Mouse (Mus musculus): ENCODE data around the gene 1810010D01Rik. TPM values are rescaled to one million over a fixed set of nuclear protein-coding genes. Genes with fewer than 3 reads are reported as not detected.

The 1810010D01Rik gene
- polyA plus RNA-seq, 1 experiment from 2014 or later: not detected

- Histone ChIP-seq H3K9me3 (replicated peaks) (no peaks in the 10 kb centered on the region), H3K4me1 (peaks cover 26% of the 10 kb centered on the region), H3K27me3 (replicated peaks) (no peaks in the 10 kb centered on the region; the same call in 1 of the 2 replicates), H3K4me3 (replicated peaks) (no peak overlapping the region), H3K4me2 (no peak overlapping the region), H3K36me3 (no peaks in the 10 kb centered on the region), H3K9ac (replicated peaks) (no peak overlapping the region), H3K27ac (replicated peaks) (no peak overlapping the region)
- WGBS: 59% methylated on average over 4 of the region's 4 CpGs
- ATAC-seq (ENCODE audit: low FRiP score): no peak
Measured at GRCm38 (mm10) chr7:145210477-145211070, 2.7 kb upstream of the 1810010D01Rik start.

- Histone ChIP-seq H3K36me3 (no peaks in the 10 kb centered on the region), H3K9ac (replicated peaks) (0 out of 2 replicates have a peak overlapping the region, but pooled peaks have one; percentile 49), H3K27me3 (replicated peaks) (no peaks in the 10 kb centered on the region), H3K27ac (replicated peaks) (peak overlapping the region; percentile 79), H3K4me3 (replicated peaks) (no peak overlapping the region), H3K4me2 (peak overlapping the region; percentile 46; the same call in 1 of the 2 replicates), H3K4me1 (peaks cover 24% of the 10 kb centered on the region), H3K9me3 (replicated peaks) (no peaks in the 10 kb centered on the region)
- 0 out of 2 replicates have a peak, but pooled peaks have one; percentile 12 for ATAC-seq (ENCODE audit: low FRiP score)
- WGBS: 53% methylated on average over 6 of the region's 6 CpGs
Measured at GRCm38 (mm10) chr7:145206801-145207200, 1.1 kb downstream of the 1810010D01Rik start.

GRCm38 (mm10) chr7:145206056-145206610, 1.8 kb downstream of the 1810010D01Rik start:
- WGBS: 3% methylated on average over 33 of the region's 34 CpGs
- Histone ChIP-seq H3K27me3 (replicated peaks) (no peaks in the 10 kb centered on the region), H3K9me3 (replicated peaks) (no peaks in the 10 kb centered on the region), H3K27ac (replicated peaks) (peak overlapping the region; percentile 79), H3K36me3 (no peaks in the 10 kb centered on the region), H3K4me2 (peak overlapping the region; percentile 46), H3K4me1 (peaks cover 19% of the 10 kb centered on the region), H3K9ac (replicated peaks) (peak overlapping the region; percentile 49), H3K4me3 (replicated peaks) (peak overlapping the region; percentile 10; the same call in 1 of the 2 replicates)
- ATAC-seq (ENCODE audit: low FRiP score): peak; percentile 87

DNA sequence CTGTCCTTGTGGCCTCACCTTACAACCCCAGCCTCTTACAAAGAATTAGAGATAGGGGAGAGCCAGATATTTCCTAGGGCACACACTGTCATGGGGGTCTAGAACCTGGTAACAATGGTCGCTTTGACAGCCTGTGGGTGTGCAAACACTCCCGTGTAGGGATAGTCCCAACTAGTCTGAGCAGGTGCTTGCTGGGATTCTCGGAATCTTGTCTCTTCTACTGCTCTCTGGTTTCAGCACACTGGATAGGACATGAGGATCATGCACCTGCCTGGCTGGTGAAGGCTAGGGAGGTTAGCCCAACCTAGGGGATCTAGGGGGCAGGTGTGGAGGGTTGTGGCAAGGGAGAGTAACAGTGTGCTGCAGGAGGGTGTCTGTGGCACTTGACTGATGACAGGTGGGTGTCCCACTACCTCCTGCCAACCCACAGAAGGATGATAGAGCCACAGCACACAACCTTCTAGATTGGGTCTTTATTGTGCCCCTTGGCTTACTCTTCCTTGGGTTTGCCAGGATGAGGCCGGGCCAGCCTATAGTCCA, 2.5 kb downstream of the 1810010D01Rik start:
- no peaks in the 10 kb centered on the region for H3K27me3 ChIP-seq (replicated peaks)
- H3K4me3 ChIP-seq (replicated peaks): no peak overlapping the region
- no peaks in the 10 kb centered on the region for H3K36me3 ChIP-seq
- 81% methylated on average over 4 of the region's 4 CpGs for WGBS
- peak overlapping the region; percentile 46; the same call in 1 of the 2 replicates for H3K4me2 ChIP-seq
- peaks cover 19% of the 10 kb centered on the region for H3K4me1 ChIP-seq
- no peaks in the 10 kb centered on the region for H3K9me3 ChIP-seq (replicated peaks)
- no peak for ATAC-seq (ENCODE audit: low FRiP score)
- H3K27ac ChIP-seq (replicated peaks): peak overlapping the region; percentile 79
- H3K9ac ChIP-seq (replicated peaks): no peak overlapping the region

DNA sequence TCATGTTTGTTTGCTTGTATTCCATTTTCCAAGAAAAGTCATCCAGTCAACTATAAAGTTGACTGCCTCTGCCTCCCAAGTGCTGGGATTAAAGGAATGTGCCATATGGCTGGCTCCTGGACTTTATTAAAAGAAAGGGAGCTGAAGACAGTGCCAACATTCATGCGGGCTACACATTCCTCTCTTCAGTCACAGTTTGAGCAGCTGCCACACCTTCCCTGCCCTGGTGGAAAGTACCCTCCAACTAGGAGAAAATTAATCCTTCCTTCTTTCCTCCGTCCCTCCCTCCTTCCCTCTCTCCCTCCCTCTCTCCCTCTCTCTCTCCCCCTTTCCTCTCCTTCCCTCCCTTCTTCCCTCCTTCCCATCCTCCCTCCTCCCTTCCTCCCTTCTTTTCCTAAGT, 8.2 kb downstream of the 1810010D01Rik start:
- Histone ChIP-seq H3K4me3 (replicated peaks) (no peak overlapping the region), H3K4me2 (no peak overlapping the region), H3K9ac (replicated peaks) (no peak overlapping the region), H3K9me3 (replicated peaks) (no peaks in the 10 kb centered on the region), H3K27ac (replicated peaks) (no peak overlapping the region), H3K4me1 (peaks cover 11% of the 10 kb centered on the region), H3K36me3 (no peaks in the 10 kb centered on the region), H3K27me3 (replicated peaks) (no peaks in the 10 kb centered on the region)
- no peak for ATAC-seq (ENCODE audit: low FRiP score)
- WGBS: 78% methylated on average over 2 of the region's 2 CpGs

- peaks cover 17% of the 10 kb centered on the region for H3K4me1 ChIP-seq
- no peaks in the 10 kb centered on the region for H3K27me3 ChIP-seq (replicated peaks)
- no peak overlapping the region for H3K9ac ChIP-seq (replicated peaks)
- 75% methylated on average over 4 of the region's 4 CpGs for WGBS
- no peaks in the 10 kb centered on the region for H3K9me3 ChIP-seq (replicated peaks)
- H3K4me3 ChIP-seq (replicated peaks): no peak overlapping the region
- H3K36me3 ChIP-seq: no peaks in the 10 kb centered on the region
- H3K27ac ChIP-seq (replicated peaks): no peak overlapping the region
- no peak overlapping the region for H3K4me2 ChIP-seq
- no peak for ATAC-seq (ENCODE audit: low FRiP score)
Measured at GRCm38 (mm10) chr7:145198223-145198714, 9.7 kb downstream of the 1810010D01Rik start.

GRCm38 (mm10) chr7:145197711-145198110, 10.2 kb downstream of the 1810010D01Rik start:
- 49% methylated on average over 3 of the region's 3 CpGs for WGBS
- Histone ChIP-seq H3K9me3 (replicated peaks) (no peaks in the 10 kb centered on the region), H3K27ac (replicated peaks) (no peak overlapping the region), H3K36me3 (no peaks in the 10 kb centered on the region), H3K4me2 (no peak overlapping the region), H3K9ac (replicated peaks) (no peak overlapping the region), H3K27me3 (replicated peaks) (no peaks in the 10 kb centered on the region), H3K4me1 (peaks cover 17% of the 10 kb centered on the region), H3K4me3 (replicated peaks) (no peak overlapping the region)
- ATAC-seq (ENCODE audit: low FRiP score): no peak

GRCm38 (mm10) chr7:145197042-145197441, 10.9 kb downstream of the 1810010D01Rik start:
- Histone ChIP-seq H3K27ac (replicated peaks) (no peak overlapping the region), H3K4me3 (replicated peaks) (no peak overlapping the region), H3K27me3 (replicated peaks) (no peaks in the 10 kb centered on the region), H3K4me2 (no peak overlapping the region), H3K36me3 (no peaks in the 10 kb centered on the region), H3K9ac (replicated peaks) (no peak overlapping the region), H3K9me3 (replicated peaks) (no peaks in the 10 kb centered on the region), H3K4me1 (peaks cover 17% of the 10 kb centered on the region)
- ATAC-seq (ENCODE audit: low FRiP score): no peak
- WGBS: 85% methylated on average over 3 of the region's 3 CpGs

DNA sequence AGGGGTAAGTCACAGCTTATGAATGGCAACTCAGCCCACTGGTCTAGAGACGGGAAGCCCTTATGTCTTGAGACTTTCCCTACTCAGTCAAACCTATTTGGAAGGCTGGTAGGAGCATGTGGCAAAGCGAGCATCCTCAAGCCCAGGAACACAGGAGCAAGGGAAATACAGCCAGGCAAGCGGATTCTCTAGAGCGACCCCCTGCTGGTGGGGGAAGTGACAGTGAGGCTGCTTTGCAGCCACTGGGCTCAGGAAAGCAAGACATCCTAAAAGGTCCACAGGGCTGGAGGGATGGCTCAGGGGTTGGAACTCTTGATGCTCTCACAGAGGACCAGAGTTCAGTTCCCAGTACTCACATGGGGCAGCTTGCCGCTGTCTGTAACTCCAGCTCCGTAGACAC, 11.6 kb downstream of the 1810010D01Rik start:
- ATAC-seq (ENCODE audit: low FRiP score): no peak
- WGBS: 88% methylated on average over 6 of the region's 6 CpGs
- Histone ChIP-seq H3K36me3 (no peaks in the 10 kb centered on the region), H3K4me2 (no peak overlapping the region), H3K27ac (replicated peaks) (no peak overlapping the region), H3K9me3 (replicated peaks) (no peaks in the 10 kb centered on the region), H3K4me1 (peaks cover 17% of the 10 kb centered on the region), H3K27me3 (replicated peaks) (no peaks in the 10 kb centered on the region), H3K9ac (replicated peaks) (no peak overlapping the region), H3K4me3 (replicated peaks) (no peak overlapping the region)

DNA sequence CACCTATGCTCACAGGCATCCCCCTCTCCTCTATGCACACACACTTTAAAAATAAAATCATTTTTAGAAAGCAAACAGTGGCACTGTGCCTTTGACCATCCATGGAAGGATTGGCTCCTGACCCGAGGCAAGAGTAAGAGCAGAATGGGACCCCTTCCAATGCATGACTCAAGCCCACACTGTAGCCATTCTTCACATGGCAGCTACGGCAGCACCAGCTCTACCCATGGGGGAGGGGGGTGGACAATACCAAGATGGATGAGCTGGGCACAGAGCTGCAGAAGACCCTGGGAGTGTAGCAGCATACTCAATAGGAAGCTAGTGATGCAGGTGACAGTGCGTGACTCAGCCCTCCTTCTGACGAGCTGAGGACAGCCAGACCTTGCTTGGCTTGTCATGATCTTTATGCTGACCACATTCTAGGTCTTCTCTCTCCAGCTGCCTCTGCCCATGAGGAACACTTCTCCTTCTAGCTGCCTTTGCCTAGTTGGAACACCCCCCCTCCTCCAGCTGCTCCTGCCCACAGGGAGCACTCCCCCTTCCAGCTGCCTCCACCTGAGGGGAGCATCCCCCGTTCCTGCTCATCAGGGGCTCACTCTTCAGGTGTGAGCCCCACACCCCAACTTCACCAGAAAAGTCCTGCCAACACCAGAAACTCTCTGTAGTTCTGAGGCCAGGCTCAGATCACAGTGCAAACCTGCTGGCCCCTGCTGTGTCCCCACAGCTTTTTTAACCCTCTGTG, 12.6 kb downstream of the 1810010D01Rik start:
- Histone ChIP-seq H3K36me3 (no peaks in the 10 kb centered on the region), H3K27ac (replicated peaks) (no peak overlapping the region)

DNA sequence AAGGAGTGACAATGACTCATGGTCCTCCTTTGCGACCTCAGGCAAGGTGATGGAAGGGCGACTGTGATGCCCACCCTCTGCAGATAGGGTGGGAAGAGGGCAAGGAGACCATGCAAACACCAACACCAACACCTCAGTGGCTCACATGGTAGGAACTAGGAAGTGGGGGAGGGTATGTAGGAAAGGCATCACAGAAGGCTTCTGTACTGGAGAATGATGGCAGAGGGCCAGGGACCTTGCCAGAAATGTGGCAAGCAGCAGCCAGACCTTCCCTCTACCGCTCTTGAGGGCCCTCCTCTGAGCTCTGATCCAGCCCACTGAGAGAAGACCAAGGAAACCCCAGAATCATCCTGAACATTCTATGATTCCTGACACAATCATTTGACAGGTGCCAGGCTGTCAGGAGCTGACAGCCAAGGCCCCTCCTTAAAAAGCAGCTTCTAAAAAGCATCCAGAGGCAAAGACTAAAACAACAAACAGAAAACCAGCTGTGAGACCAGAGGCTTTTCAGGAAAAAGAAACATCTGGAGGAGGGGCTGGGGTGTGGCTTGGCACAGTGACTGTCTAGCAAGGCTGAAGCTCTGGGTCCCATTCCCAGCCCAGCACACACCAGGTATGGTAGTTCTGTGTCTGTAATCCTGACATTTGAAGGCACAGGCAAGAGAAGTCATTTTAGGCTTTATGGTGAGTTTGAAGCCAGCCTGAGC, 13.3 kb downstream of the 1810010D01Rik start:
- Histone ChIP-seq H3K36me3 (no peaks in the 10 kb centered on the region), H3K4me3 (replicated peaks) (no peak overlapping the region), H3K9ac (replicated peaks) (no peak overlapping the region), H3K9me3 (replicated peaks) (no peaks in the 10 kb centered on the region), H3K27ac (replicated peaks) (no peak overlapping the region), H3K4me1 (peaks cover 17% of the 10 kb centered on the region), H3K27me3 (replicated peaks) (no peaks in the 10 kb centered on the region), H3K4me2 (no peak overlapping the region)
- ATAC-seq (ENCODE audit: low FRiP score): 0 out of 2 replicates have a peak, but pooled peaks have one; percentile 47
- WGBS: 75% methylated on average over 3 of the region's 3 CpGs

More for the DNA sequence above, 12.6 kb downstream of the 1810010D01Rik start:
- Histone ChIP-seq H3K4me2 (no peak overlapping the region), H3K27me3 (replicated peaks) (no peaks in the 10 kb centered on the region), H3K4me3 (replicated peaks) (no peak overlapping the region), H3K4me1 (peaks cover 17% of the 10 kb centered on the region), H3K9me3 (replicated peaks) (no peaks in the 10 kb centered on the region), H3K9ac (replicated peaks) (no peak overlapping the region)
- ATAC-seq (ENCODE audit: low FRiP score): no peak
- 55% methylated on average over 5 of the region's 5 CpGs for WGBS
